Mouse (Mus musculus) cerebellum, adult 2 months (tissue): Measurements from ENCODE around the gene Axl.

Experiments used
- CTCF ChIP-seq: fragments of 200-500 bp; IDR thresholded peaks from 2 replicates; pipeline ENCODE4 v1.5.1; 2011; ENCODE audit warnings: low read depth, mild to moderate bottlenecking, control low read depth, low read length, moderate library complexity, borderline replicate concordance; ENCODE audit not compliant: insufficient read depth
- POLR2A ChIP-seq: fragments of 200-500 bp; IDR thresholded peaks from 2 replicates; pipeline ENCODE4 v1.6.1; 2011; ENCODE audit warnings: low read length, control low read depth, borderline replicate concordance; ENCODE audit not compliant: insufficient read depth

- TF ChIP-seq CTCF (no peak), POLR2A (no peak)
Observed at GRCm38 (mm10) chr7:25827199-25827598, 38.7 kb upstream of the Axl start.
